Mouse (Mus musculus): ENCODE measurements at regions not wholly inside any gene's neighbourhood (a gene's known extent, or its start where the extent isn't known, plus 50 kb on each side); places are given as distances from the start of the nearest gene placed in this dataset.

GRCm38 (mm10) chr1:183504103-183504841 is 86.3 kb downstream of the Hhipl2 start:
- DNase-seq, result no peak

- no peak for DNase-seq
Observed at GRCm38 (mm10) chr1:183507893-183508292, 89.9 kb downstream of the Hhipl2 start.

- no peak for DNase-seq
Observed at GRCm38 (mm10) chr1:183510759-183511158, 92.7 kb downstream of the Hhipl2 start.

- no peak for DNase-seq
Observed at GRCm38 (mm10) chr1:183513876-183514275, 95.9 kb downstream of the Hhipl2 start.

GRCm38 (mm10) chr1:183514281-183514983 is 96.4 kb downstream of the Hhipl2 start:
- no peak for DNase-seq

GRCm38 (mm10) chr1:183514984-183515287 is 96.9 kb downstream of the Hhipl2 start:
- DNase-seq, result no peak

DNA sequence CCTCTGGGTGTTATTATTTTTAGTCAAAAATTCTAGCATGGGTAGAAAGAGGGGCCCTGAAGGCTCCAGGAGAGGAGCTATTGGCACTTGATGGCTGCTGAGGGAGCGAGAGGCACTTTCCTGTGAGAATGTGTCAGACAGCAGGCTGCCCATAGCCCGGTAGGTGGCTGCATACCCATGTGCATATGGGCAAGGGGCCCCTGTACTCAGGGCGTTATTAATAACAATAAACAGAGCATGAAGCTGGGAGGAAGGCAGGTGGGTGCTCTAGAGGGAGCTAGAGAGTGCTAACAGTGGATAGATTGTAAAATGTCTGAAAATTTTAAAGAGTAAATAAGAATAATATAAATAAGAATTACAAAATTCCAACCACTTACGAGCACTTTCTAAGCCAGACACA is 98.2 kb downstream of the Hhipl2 start:
- DNase-seq, result no peak

- no peak for DNase-seq
Observed at GRCm38 (mm10) chr1:183517236-183517635, 99.2 kb downstream of the Hhipl2 start.

DNA sequence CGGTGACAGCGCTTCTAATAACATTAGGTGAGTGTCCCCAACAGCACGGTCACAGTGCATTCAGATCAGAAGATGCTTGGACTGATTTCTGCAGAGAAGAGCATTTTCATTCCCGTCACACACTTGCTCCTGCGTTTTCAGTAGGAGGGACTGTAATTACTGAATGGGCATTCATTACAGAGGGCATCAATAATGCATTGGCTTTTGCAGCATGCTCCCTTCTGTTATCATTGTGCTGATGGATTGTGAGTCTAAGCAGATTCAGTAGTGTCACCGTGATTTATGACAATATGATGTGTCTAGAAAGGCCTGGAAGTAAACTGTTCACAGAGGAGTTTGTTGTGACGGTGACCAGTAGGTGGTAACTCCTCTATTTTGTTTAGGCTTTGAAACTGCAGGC is 103.6 kb downstream of the Hhipl2 start:
- no peak for DNase-seq

- DNase-seq, result no peak
Observed at GRCm38 (mm10) chr1:183533386-183533785, 115.4 kb downstream of the Hhipl2 start.

- DNase-seq, result no peak
Observed at GRCm38 (mm10) chr1:183548752-183549387, 130.9 kb downstream of the Hhipl2 start.

- DNase-seq, result no peak
Observed at GRCm38 (mm10) chr1:183552617-183553016, 134.6 kb downstream of the Hhipl2 start.

DNA sequence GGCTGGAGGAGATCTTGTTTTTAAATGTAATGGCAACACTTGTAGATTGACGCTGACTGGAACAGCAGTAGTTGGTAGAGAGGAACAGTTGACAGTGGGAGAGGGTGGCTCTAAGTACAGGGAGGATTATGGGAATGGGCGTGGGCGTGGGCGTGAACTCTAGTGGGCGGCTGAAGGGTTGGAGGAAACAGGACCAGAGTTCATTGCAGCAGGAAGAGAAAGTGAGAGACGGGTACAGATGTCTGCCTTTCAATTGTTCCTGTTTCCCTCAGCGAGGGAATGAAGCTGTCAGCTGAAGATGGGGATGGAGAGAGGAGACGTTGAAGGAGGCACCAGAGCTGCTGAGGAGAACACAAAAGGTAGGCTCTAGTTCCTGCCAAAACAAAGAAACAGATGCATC is 135.2 kb downstream of the Hhipl2 start:
- no peak for DNase-seq

DNA sequence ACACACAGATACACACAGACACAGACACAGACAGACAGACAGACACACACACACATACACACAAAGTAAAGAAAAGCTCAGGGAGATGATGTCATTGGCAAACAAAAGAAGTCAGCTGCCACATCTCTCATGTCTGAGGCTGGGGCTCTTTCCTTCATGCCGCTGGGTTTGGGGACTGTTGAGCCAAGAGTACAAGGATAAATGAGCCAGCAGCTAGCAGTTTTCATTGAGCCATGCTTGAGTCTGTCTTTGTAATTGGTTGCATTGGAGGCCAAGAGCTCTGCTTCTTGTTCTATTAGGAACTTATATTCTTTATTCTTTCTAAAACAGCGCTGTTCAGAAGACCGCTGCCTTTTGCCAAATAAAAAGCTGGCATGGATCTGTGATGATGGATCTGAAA is 144.8 kb downstream of the Hhipl2 start:
- DNase-seq, result no peak

- DNase-seq, result no peak
Observed at GRCm38 (mm10) chr1:183573621-183574585, 155.9 kb downstream of the Hhipl2 start.

- DNase-seq, result no peak
Observed at GRCm38 (mm10) chr1:183584861-183585260, 166.8 kb downstream of the Hhipl2 start.

DNA sequence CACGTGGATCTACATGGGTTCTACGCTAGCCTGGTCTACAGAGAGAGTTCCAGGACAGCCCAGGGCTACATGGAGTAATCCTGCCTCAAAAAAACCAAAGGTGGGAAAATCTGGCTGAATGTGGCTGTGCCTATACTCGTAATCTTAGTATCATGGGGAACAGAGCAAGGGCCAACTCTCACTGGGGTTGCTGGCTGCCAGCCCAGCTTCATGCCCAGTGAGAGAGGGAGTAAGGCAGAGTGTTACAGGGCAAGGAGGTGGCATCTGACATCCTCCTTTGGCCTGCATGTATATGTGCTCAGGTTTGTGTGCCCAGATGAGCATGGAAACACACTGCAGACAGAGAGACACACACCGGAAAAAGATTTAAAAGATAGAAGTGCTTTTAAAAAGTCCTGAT is 168.4 kb downstream of the Hhipl2 start:
- DNase-seq, result no peak

DNA sequence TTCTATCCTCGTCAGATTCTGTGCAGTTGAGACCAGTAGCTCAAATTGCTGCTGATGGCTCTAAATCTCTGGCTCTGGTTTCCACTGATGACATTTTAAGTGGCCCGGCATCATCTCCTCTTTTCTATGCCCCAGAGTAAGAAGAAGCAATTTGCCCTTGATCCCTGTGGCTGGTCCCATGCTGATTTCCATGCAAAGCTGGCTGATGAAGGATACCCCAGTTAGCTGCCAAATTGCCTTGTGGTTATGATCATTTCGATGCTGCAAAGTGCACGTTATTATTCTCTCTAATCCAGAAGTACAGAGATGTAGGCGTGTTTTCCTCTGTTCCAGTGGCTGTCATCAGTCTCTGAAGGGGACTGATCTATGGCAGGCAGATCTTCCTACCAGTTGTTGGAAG is 177.3 kb downstream of the Hhipl2 start:
- no peak for DNase-seq

DNA sequence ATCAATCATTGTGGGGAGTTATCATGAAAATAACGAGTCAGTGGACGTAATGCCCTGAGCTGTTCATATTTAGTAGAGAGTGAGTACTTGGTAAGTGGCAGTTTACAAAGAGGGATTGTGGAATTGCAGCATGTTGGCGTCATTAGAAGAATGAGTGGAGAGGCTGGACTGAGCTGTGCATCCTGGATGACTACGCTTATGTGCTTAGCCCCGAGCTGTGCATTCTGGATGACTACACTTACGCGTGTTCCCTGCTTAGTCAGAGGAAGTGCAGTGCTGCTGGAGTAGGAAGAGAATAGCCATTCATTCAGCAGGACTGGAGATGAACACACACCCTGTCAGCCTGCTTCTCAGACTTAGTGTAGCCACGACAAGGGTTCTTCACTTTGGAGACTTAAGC is 182.5 kb downstream of the Hhipl2 start:
- no peak for DNase-seq

DNA sequence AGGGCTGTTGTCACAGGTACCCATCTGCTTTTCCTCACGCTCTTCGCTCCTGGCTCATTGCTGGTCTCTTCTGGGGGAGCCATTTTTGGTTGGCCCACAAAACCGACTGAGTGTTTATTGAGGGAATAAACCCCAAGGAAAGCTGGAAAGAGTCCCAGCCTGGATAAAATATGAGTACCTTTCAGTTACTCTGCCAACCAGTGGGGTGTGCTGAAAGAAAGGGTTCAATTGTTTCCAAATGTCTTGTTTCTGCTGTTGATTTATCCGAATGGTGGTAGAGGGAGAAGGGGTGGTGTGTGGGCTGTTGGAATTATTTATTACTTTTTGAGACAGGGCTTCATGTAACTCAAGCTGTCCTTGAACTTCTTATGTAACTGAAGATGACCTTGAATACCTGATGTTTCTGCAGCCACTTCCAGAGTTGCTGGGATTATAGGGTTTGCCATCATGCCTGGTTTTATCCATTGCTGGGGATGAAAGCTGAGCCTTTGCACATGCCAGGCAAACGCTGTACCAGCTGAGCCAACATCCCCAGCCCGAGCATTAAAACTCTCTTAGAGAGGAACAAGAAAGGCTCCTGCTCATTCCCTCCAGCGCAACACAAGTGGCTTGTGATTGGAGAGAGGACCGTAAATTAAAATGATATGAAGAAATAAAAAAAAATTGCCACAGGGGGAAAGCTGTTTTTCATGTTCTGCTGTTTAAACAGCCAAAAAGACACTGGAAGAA is 194.1 kb downstream of the Hhipl2 start:
- DNase-seq, result no peak

DNA sequence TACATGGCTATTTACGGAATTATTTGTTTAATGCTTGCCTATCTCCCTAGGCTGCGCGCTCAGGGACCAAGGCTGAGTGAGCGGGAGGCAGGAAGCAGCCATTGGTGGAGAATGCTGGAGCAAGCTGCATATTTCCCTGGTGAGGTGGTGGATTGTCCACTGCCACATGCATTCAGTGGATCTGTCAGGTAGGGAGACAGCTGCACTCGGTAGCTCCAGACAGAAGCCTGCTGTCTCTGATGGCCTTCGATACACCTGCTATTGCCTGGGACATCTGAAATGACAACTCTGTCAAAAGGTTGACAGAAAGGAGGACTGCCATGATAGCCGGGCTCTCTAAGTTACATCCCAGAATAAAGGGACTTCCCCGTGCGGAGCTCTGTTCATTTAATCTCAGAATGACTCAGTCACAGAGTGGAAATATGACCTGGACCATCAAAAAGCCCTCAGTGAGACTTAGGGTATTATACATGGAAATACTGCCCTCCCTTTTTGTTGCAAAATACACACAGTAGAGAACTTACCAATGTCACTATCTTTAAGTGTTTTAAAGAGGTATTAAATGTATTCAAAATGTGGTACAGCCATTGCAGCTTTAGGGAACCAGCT is 201.5 kb downstream of the Hhipl2 start:
- DNase-seq, result no peak

DNA sequence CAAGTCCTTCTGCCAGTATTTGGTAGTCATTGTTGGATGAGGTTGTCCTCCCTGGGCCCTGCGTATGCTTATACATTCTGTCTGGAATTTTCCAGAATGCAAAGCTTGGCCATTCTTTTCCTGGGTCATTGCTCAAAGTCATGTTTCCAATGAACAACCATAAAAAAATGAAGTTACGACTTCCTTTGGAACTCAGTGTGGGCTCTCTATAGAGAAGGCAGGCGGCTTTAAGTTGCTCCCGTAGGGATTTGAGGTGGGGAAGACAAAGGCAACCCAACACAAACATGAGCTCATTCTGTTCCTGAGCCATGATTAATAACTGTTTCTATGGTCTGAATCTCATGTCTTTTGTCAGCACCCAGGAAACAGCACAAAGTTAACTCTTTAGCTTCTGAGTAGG is 204.3 kb downstream of the Hhipl2 start:
- DNase-seq, result no peak

Data from lung, postnatal 14 days (tissue).